Mouse (Mus musculus): ENCODE measurements at regions not wholly inside any gene's neighbourhood (a gene's known extent, or its start where the extent isn't known, plus 50 kb on each side); places are given as distances from the start of the nearest gene placed in this dataset.

DNA sequence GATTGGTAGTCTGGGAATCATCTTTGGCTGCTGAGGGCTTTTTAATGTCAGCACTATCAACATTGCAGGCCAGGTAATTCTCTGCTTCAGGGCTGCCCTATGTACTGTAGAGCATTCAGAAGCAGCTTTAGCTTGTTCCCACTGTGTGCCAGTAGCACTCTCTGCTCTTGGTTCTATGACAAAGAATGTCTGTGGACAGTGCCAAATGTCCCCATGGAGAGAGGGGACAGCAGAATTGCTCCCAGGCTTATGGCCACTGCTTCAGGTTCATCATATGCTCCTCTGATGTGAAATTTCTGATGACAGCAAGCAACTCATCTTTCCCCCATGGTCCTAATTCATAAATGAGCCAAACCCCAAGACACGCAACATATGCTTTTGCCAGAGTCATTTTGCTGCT is 314.3 kb downstream of the Fam19a4 start:
- DNase-seq (ENCODE audit: low read depth): no peak

DNA sequence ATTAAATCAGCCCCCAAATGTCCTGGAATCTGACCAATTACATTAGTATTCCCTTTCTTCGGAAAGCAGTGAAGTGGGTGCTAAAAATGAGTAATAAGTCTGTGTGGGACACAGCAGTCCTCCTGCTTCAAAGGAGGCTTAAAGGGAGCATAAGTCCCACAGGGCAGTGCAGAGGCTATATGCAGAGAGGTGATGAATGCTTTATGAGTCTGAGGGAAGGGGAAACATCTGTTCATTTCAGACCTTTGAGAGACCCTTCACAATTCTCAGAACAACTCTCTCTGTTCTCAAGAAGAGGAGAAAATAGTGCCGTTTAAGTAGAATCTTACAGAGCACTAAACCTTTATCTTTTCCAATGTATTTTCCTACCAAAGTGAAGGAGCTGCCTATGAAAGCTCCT is 343.3 kb downstream of the Fam19a4 start:
- DNase-seq (ENCODE audit: low read depth): no peak

DNA sequence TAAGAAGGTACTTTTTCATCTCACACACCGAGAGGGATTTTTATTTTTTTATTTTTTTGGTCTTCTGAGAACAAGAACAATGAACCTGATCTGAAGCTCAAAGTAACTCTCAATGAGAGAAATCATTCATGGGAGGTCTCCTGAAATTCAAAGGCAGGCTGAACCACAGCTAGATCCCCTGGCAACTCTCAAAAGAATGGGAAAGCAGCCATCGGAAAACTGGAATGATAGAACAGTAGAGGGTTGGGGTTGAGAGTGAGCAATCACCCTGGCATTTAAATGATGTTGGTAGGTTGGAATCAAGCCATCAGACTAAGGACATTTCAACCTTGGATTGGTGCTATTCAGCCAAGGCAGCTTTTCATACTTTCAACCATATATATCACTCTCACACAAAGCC is 350.5 kb downstream of the Fam19a4 start:
- peak; percentile 5 for DNase-seq (ENCODE audit: low read depth)
